9 mouse cellular contexts compared by ENCODE assay signal in genomic region chr1:89192536-89193220, GRCm38 (mm10).
A peak's percentile ranks its signal among the peaks of the same experiment; 100 is the strongest.
DNase-seq lines count a peak whose midpoint lies in the region; ATAC-seq lines count a peak whose summit lies in the region.
"Had no signal": no experiment of that assay in that cellular context is flagged by ENCODE, and none has a peak within 500 bp of the region (broad histone marks: within the 10 kb centered on the region; RNA-seq: fewer than 3 reads in every experiment).

No protein-coding gene starts in this region.

- ATAC-seq in erythroid progenitor cell, adult 5-6 weeks (replicated peaks; ENCODE audit: low FRiP score, poor library complexity, severe bottlenecking): no peak
- ATAC-seq in erythroblast, adult 5-6 weeks (replicated peaks; ENCODE audit: low FRiP score, poor library complexity, severe bottlenecking): no peak; the same call in 1 of the 2 replicates

- no peak overlapping the region for H3K4me3 ChIP-seq in heart, embryonic 10.5 days
- H3K4me3 ChIP-seq: limb, embryonic 13.5 days had no signal

- peak; percentile 55 for DNase-seq in gastrocnemius, postnatal 10 days
- no peak for DNase-seq in gastrocnemius, postnatal 4 days (ENCODE audit: low spot score in 2 of 2)
- DNase-seq in urinary bladder, postnatal 14 days (ENCODE audit: low spot score): peak; percentile 43
- DNase-seq in urinary bladder, postnatal 36 days (ENCODE audit: low spot score in 2 of 2): no peak
- DNase-seq in heart, embryonic 10.5 days (ENCODE audit: low spot score): no peak
- DNase-seq in lung, postnatal 25 days (ENCODE audit: low spot score): peak; percentile 40

- no peaks in the 10 kb centered on the region for H3K9me3 ChIP-seq in heart, embryonic 10.5 days
- H3K9me3 ChIP-seq: limb, embryonic 13.5 days had no signal

- H3K27ac ChIP-seq in heart, embryonic 10.5 days: peak overlapping the region; percentile 73
- H3K27ac ChIP-seq: limb, embryonic 13.5 days had no signal

- H3K4me1 ChIP-seq in heart, embryonic 10.5 days: peaks cover 49% of the 10 kb centered on the region

- H3K27me3 ChIP-seq in heart, embryonic 10.5 days (ENCODE audit: insufficient read depth, poor library complexity, severe bottlenecking): no peaks in the 10 kb centered on the region
- H3K27me3 ChIP-seq: limb, embryonic 13.5 days had no signal

- 46% methylated on average over 11 of the region's 11 CpGs for WGBS in heart, embryonic 10.5 days

- H3K36me3 ChIP-seq in heart, embryonic 10.5 days: no peaks in the 10 kb centered on the region
- H3K36me3 ChIP-seq: limb, embryonic 13.5 days had no signal

Comparison
In these comparisons a context has a peak if more than half of its experiments do, and no peak if none do; other contexts are left out.
1. DNase-seq: peak in gastrocnemius, postnatal 10 days (single experiment), urinary bladder, postnatal 14 days (single experiment) and lung, postnatal 25 days (single experiment); none in gastrocnemius, postnatal 4 days (0 of 2), urinary bladder, postnatal 36 days (0 of 2) and heart, embryonic 10.5 days (single experiment).